ENCODE assay signal across 25 mouse cellular contexts in genomic region chr4:58269961-58270360, GRCm38 (mm10). TPM values are rescaled to one million over a fixed set of nuclear protein-coding genes. Genes with fewer than 3 reads are reported as not detected.
DNase-seq lines count a peak whose midpoint lies in the region; ATAC-seq and TF ChIP-seq lines count a peak whose summit lies in the region.
"Had no signal": no experiment of that assay in that cellular context is flagged by ENCODE, and none has a peak within 500 bp of the region (broad histone marks: within the 10 kb centered on the region; RNA-seq: fewer than 3 reads in every experiment).

No protein-coding gene starts in this region.

- no peaks in the 10 kb centered on the region for H3K9me3 ChIP-seq in intestine, embryonic 14.5 days (ENCODE audit: control insufficient read depth, low read length)
- no peaks in the 10 kb centered on the region for H3K9me3 ChIP-seq in intestine, postnatal 0 days (ENCODE audit: control insufficient read depth)
- H3K9me3 ChIP-seq in MEL (replicated peaks; ENCODE audit: insufficient read depth, low read length): no peaks in the 10 kb centered on the region
- H3K9me3 ChIP-seq in hindbrain, embryonic 10.5 days: no peaks in the 10 kb centered on the region
- H3K9me3 ChIP-seq: embryonic facial prominence, embryonic 13.5 days; embryonic facial prominence, embryonic 15.5 days; forebrain, embryonic 10.5 days; forebrain, embryonic 12.5 days had no signal

- no peak for ATAC-seq in intestine, embryonic 14.5 days (replicated peaks; ENCODE audit: low FRiP score, low TSS enrichment, low read depth)
- ATAC-seq in intestine, postnatal 0 days: no peak
- ATAC-seq: forebrain, embryonic 14.5 days; forebrain, embryonic 16.5 days had no signal

- no peak overlapping the region for H3K4me2 ChIP-seq in intestine, embryonic 14.5 days (ENCODE audit: low read length)
- no peak overlapping the region for H3K4me2 ChIP-seq in intestine, postnatal 0 days (replicated peaks; ENCODE audit: low read depth)
- H3K4me2 ChIP-seq: embryonic facial prominence, embryonic 13.5 days; embryonic facial prominence, embryonic 15.5 days; forebrain, embryonic 12.5 days had no signal

- H3K9ac ChIP-seq in intestine, embryonic 14.5 days (ENCODE audit: low read length): no peak overlapping the region
- no peak overlapping the region for H3K9ac ChIP-seq in intestine, postnatal 0 days (ENCODE audit: low read depth, low read length)
- no peak overlapping the region for H3K9ac ChIP-seq in MEL (ENCODE audit: control insufficient read depth, low read depth, low read length, poor library complexity, severe bottlenecking)
- H3K9ac ChIP-seq: embryonic facial prominence, embryonic 13.5 days; embryonic facial prominence, embryonic 15.5 days; forebrain, embryonic 12.5 days had no signal

- no peak for TF ChIP-seq RAD21 in MEL (IDR thresholded peaks at IDR 0.05; ENCODE audit: low read depth, low read length)

- TF ChIP-seq CTCF in intestine, postnatal 0 days (IDR thresholded peaks at IDR 0.05; ENCODE audit: low read depth): no peak
- TF ChIP-seq CTCF in MEL (IDR thresholded peaks at IDR 0.05 in 2 of 3, conservative IDR thresholded peaks at IDR 0.05 in 1 of 3; ENCODE audit: control insufficient read depth in 1 of 3, insufficient read depth in 1 of 3, low read depth in 2 of 3, low read length in 3 of 3, poor library complexity in 1 of 3, severe bottlenecking in 1 of 3): no peak
- no peak for TF ChIP-seq CTCF in gastrocnemius, adult 2 months (IDR thresholded peaks at IDR 0.05)

- TF ChIP-seq POLR2A in MEL (IDR thresholded peaks at IDR 0.05; ENCODE audit: control insufficient read depth in 1 of 2, insufficient read depth in 1 of 2, low read depth in 1 of 2, low read length in 2 of 2, poor library complexity in 1 of 2): no peak

- intact Hi-C loops in gastrocnemius, adult 2 months (cut with DNase I): loop anchor here (5.0 kb wide), 2 partner anchors 147 to 282 kb away; partner anchors contain the start of gene Lpar1

- 94% methylated on average over 2 of the region's 2 CpGs for WGBS in intestine, embryonic 14.5 days
- WGBS in intestine, postnatal 0 days: 96% methylated on average over 2 of the region's 2 CpGs
- WGBS in hindbrain, embryonic 10.5 days: 92% methylated on average over 2 of the region's 2 CpGs

- H3K36me3 ChIP-seq in intestine, embryonic 14.5 days (ENCODE audit: control insufficient read depth, insufficient read depth, low read length): no peaks in the 10 kb centered on the region
- no peaks in the 10 kb centered on the region for H3K36me3 ChIP-seq in intestine, postnatal 0 days (ENCODE audit: control insufficient read depth, insufficient read depth)
- no peaks in the 10 kb centered on the region for H3K36me3 ChIP-seq in MEL (ENCODE audit: control insufficient read depth in 1 of 2, insufficient read depth in 2 of 2, low read length in 2 of 2)
- no peaks in the 10 kb centered on the region for H3K36me3 ChIP-seq in hindbrain, embryonic 10.5 days
- H3K36me3 ChIP-seq: embryonic facial prominence, embryonic 13.5 days; embryonic facial prominence, embryonic 15.5 days; forebrain, embryonic 10.5 days; forebrain, embryonic 12.5 days; G1E had no signal

- H3K27me3 ChIP-seq in intestine, embryonic 14.5 days (replicated peaks; ENCODE audit: control insufficient read depth, insufficient read depth, low read length): no peaks in the 10 kb centered on the region
- H3K27me3 ChIP-seq in intestine, postnatal 0 days (replicated peaks; ENCODE audit: control insufficient read depth, insufficient read depth, low read length): no peaks in the 10 kb centered on the region
- H3K27me3 ChIP-seq in MEL (ENCODE audit: control insufficient read depth in 1 of 2, insufficient read depth in 2 of 2, low read length in 2 of 2): no peaks in the 10 kb centered on the region
- H3K27me3 ChIP-seq in hindbrain, embryonic 10.5 days (ENCODE audit: insufficient read depth, poor library complexity, severe bottlenecking): no peaks in the 10 kb centered on the region
- H3K27me3 ChIP-seq: embryonic facial prominence, embryonic 13.5 days; embryonic facial prominence, embryonic 15.5 days; forebrain, embryonic 12.5 days had no signal

- no peak overlapping the region for H3K4me3 ChIP-seq in intestine, embryonic 14.5 days (ENCODE audit: low read depth, low read length)
- no peak overlapping the region for H3K4me3 ChIP-seq in intestine, postnatal 0 days (ENCODE audit: low read depth, low read length)
- H3K4me3 ChIP-seq in MEL (ENCODE audit: control insufficient read depth in 1 of 2, insufficient read depth in 1 of 2, low read depth in 2 of 2, low read length in 2 of 2): no peak overlapping the region
- H3K4me3 ChIP-seq in hindbrain, embryonic 10.5 days: no peak overlapping the region
- H3K4me3 ChIP-seq in gastrocnemius, adult 2 months: no peak overlapping the region
- H3K4me3 ChIP-seq: embryonic facial prominence, embryonic 13.5 days; embryonic facial prominence, embryonic 15.5 days; erythroblast, embryonic 14.5 days; forebrain, embryonic 10.5 days; forebrain, embryonic 12.5 days had no signal

- H3K4me1 ChIP-seq in intestine, embryonic 14.5 days (replicated peaks; ENCODE audit: control insufficient read depth, insufficient read depth, low read length): peaks cover 17% of the 10 kb centered on the region
- no peaks in the 10 kb centered on the region for H3K4me1 ChIP-seq in intestine, postnatal 0 days (replicated peaks; ENCODE audit: control insufficient read depth, insufficient read depth, low read length)
- no peaks in the 10 kb centered on the region for H3K4me1 ChIP-seq in MEL (ENCODE audit: control insufficient read depth in 1 of 2, insufficient read depth in 2 of 2, low read length in 2 of 2)
- H3K4me1 ChIP-seq in hindbrain, embryonic 10.5 days (replicated peaks): 0 out of 2 replicates have a peak, but pooled peaks cover 4% of the 10 kb centered on the region
- H3K4me1 ChIP-seq: forebrain, embryonic 12.5 days had no signal

- no peak overlapping the region for H3K27ac ChIP-seq in intestine, embryonic 14.5 days (ENCODE audit: low read depth)
- H3K27ac ChIP-seq in intestine, postnatal 0 days (ENCODE audit: low read depth, low read length): no peak overlapping the region
- no peak overlapping the region for H3K27ac ChIP-seq in MEL (ENCODE audit: control insufficient read depth, low read depth, low read length)
- no peak overlapping the region for H3K27ac ChIP-seq in hindbrain, embryonic 10.5 days
- no peak overlapping the region for H3K27ac ChIP-seq in gastrocnemius, adult 2 months
- H3K27ac ChIP-seq: embryonic facial prominence, embryonic 13.5 days; embryonic facial prominence, embryonic 15.5 days; forebrain, embryonic 10.5 days; forebrain, embryonic 12.5 days had no signal

- TF ChIP-seq EP300 in MEL (IDR thresholded peaks at IDR 0.05; ENCODE audit: low read depth in 1 of 2, low read length in 2 of 2): no peak

- peak; percentile 24 for DNase-seq in intestine, embryonic 14.5 days (ENCODE audit: low spot score)
- no peak for DNase-seq in MEL (ENCODE audit: low read depth, low spot score)
- DNase-seq in hindbrain, embryonic 10.5 days (ENCODE audit: low spot score): no peak
- DNase-seq in gastrocnemius, adult 2 months: no peak
- DNase-seq: adrenal gland, adult 2 months; adrenal gland, postnatal 10 days; adrenal gland, postnatal 25 days; B cell, adult 2 months; cerebellum, adult 11 months; cerebellum, adult 18-20 months; cerebellum, adult 8-10 months; cerebellum, adult 9-11 months; cerebellum, postnatal 14 days; cerebellum, postnatal 36 days; embryo, embryonic 11 days had no signal

- H3K79me2 ChIP-seq in MEL (ENCODE audit: control insufficient read depth, insufficient read depth, low read length, poor library complexity): no peaks in the 10 kb centered on the region

TF ChIP-seq in MEL, 35 proteins besides CTCF, POLR2A, EP300 and RAD21:
- TF ChIP-seq SMC3 (IDR thresholded peaks at IDR 0.05; ENCODE audit: low read depth, low read length) (no peak), USF1 (IDR thresholded peaks at IDR 0.05; ENCODE audit: low read depth, low read length) (peak; percentile 59)
TF ChIP-seq in MEL: peak in this region for 1.

RNA-seq across cellular contexts. Expression of gene Musk, which starts 15.8 kb away (rescaled TPM):
- polyA plus RNA-seq in intestine, embryonic 14.5 days (2014; fragmentation: Nextera tagmentation; extraction: Ambion mirVana): 0.09 and 0.20 TPM in 2 replicates
- 0.21 and 0.22 TPM in 2 replicates for polyA plus RNA-seq in intestine, postnatal 0 days (2015; fragmentation: Nextera tagmentation; extraction: Ambion mirVana)
- not detected in 2 replicates for total RNA-seq in MEL (2012; rRNA removed)
- not detected for polyA plus RNA-seq in MEL (2012; ENCODE audit: insufficient read depth in 1 of 2, insufficient read length in 2 of 2, low read depth in 1 of 2, low replicate concordance in 2 of 2, missing spikeins in 1 of 2)
- polyA plus RNA-seq in hindbrain, embryonic 10.5 days (2016; fragmentation: Nextera tagmentation; extraction: Ambion mirVana): 0.09 and 0.17 TPM in 2 replicates
- total RNA-seq in gastrocnemius, adult 2 months (2021): 10 to 100 TPM; 20.4 to 66.6 TPM
- total RNA-seq: common myeloid progenitor, adult 5-6 weeks; G1E had no signal
- polyA plus RNA-seq: erythroblast, embryonic 14.5 days; forebrain, embryonic 14.5 days; forebrain, embryonic 16.5 days; G1E had no signal
